Mouse (Mus musculus): ENCODE measurements around the gene Meis3.

DNA sequence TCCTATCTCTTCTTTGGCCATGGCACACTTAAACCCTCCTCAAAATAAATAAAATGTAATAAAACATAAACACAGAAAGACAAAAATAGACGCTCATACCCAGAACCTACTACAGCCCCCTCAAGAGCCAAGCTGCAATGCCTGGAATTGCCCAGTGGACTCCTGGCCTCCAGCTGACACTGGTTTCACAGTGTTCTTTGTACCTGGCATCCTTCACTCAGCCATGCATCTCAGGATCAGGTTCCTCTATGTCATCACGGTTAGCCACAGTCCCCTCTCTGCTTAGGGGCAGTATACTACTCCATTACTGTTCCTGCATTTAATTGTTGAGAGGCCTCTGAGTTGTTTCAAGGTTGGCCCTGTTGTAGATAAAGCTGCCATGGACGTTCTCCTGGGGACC is 42.0 kb upstream of the Meis3 start:
- no peak for TF ChIP-seq POLR2A (IDR thresholded peaks at IDR 0.05; ENCODE audit: insufficient read depth, low read depth, low read length)
- no peak for TF ChIP-seq CTCF (IDR thresholded peaks at IDR 0.05; ENCODE audit: insufficient read depth, low read depth, low read length)

Measured in olfactory bulb, adult 2 months (tissue).